Mouse (Mus musculus): ENCODE data around the gene Sfmbt1. TPM values are rescaled to one million over a fixed set of nuclear protein-coding genes. Genes with fewer than 3 reads are reported as not detected.

The Sfmbt1 gene
- polyA plus RNA-seq, 2 experiments = 3.9 to 11.9 TPM

DNA sequence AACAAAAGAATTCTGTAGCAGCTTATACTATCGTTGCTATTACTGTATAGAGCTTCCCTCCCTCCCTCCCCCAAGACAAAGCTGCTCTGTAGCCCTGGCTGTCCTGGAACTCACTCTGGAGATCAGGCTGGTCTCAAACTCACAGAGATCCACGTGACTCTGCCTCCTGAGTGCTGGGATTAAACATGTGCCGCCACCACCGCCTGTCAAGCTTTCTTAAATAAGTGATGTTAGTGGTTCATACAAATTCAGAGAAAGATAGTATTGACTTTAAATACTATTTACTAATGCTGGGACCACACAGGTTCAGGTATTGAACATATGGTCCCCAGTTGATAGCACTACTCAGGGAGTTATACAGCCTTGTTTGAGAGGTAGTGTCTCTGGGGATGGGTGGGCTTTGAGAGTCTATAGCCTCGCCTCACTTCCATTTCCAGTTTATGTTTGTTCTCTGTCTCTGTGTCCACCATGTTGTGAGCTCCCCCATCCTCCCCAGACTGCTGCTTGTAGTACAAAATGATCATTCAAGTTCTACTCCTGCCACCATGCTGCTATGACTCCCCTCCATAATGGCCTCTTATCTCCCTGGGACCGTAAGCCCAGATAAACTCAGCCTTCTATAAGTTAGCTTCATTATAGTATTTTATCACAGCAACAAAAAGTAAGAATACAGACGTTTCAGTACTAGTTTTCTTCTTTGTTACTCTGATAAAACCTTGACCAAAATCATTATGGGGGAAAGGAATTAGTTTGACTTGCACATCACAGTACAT is 47.7 kb downstream of the Sfmbt1 start:
- no peak overlapping the region for H3K27ac ChIP-seq
- no peaks in the 10 kb centered on the region for H3K36me3 ChIP-seq (replicated peaks; ENCODE audit: control insufficient read depth, insufficient read depth, low read depth)
- no peak overlapping the region for H3K4me2 ChIP-seq (ENCODE audit: low read depth)
- no peak overlapping the region for H3K9ac ChIP-seq (replicated peaks)
- 56% methylated on average over 7 of the region's 7 CpGs for WGBS (ENCODE audit: insufficient replicate concordance)
- ATAC-seq (ENCODE audit: insufficient read depth) (no peak), DNase-seq (ENCODE audit: low read depth in 3 of 3, low spot score in 3 of 3) (no peak)
- TF ChIP-seq CTCF (IDR thresholded peaks at IDR 0.05; ENCODE audit: low read depth) (no peak), EP300 (IDR thresholded peaks at IDR 0.05; ENCODE audit: low read depth) (no peak)
- H3K4me3 ChIP-seq (ENCODE audit: insufficient read depth in 1 of 2, low read depth in 2 of 2, low read length in 2 of 2) = no peak overlapping the region
- H3K27me3 ChIP-seq (ENCODE audit: control insufficient read depth, insufficient read depth, low read length) = no peaks in the 10 kb centered on the region
- H3K4me1 ChIP-seq (replicated peaks; ENCODE audit: control insufficient read depth in 2 of 2, insufficient read depth in 2 of 2, low read length in 1 of 2) = peaks cover 3 to 9% of the 10 kb centered on the region in 2 experiments; a peak in 3 of 4 replicates
- no peaks in the 10 kb centered on the region for H3K9me3 ChIP-seq (ENCODE audit: control insufficient read depth, low read length)

DNA sequence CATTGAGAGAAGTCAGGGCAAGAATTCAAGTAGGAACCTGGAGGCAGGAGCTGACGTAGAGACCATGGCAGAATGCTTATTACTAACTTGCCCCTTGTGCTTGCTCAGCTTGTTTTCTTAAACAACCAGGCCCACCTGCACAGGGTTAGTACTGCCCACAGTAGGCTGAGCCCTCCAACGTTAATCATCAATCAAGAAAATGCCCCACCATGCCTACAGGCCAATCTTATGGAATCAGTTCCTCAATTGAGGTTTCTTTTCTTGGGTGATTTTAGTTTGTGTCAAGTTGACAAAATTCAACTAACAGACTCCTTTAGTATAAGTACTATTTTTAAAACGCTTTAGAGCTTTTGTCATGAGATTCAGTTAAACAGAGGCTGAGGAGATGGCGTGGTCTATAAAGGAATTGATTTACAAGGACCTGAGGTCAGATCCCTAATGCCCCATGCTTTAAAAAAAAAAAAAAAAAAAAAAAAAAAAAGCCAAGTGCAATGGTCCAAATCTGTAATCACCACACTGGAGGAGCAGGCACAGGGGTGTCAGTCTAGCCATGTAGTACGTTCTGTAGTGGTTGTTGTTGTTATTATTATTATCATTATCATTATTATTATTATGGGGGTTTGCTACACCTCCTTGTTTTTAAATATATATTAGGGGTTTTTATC is 48.4 kb downstream of the Sfmbt1 start:
- peaks cover 3 to 9% of the 10 kb centered on the region in 2 experiments; a peak in 3 of 4 replicates for H3K4me1 ChIP-seq (replicated peaks; ENCODE audit: control insufficient read depth in 2 of 2, insufficient read depth in 2 of 2, low read length in 1 of 2)
- H3K4me2 ChIP-seq (ENCODE audit: low read depth) = no peak overlapping the region
- H3K27me3 ChIP-seq (ENCODE audit: control insufficient read depth, insufficient read depth, low read length) = no peaks in the 10 kb centered on the region
- H3K4me3 ChIP-seq (ENCODE audit: insufficient read depth in 1 of 2, low read depth in 2 of 2, low read length in 2 of 2) = no peak overlapping the region
- TF ChIP-seq EP300 (IDR thresholded peaks at IDR 0.05; ENCODE audit: low read depth) (no peak), CTCF (IDR thresholded peaks at IDR 0.05; ENCODE audit: low read depth) (no peak)
- H3K9me3 ChIP-seq (ENCODE audit: control insufficient read depth, low read length) = no peaks in the 10 kb centered on the region
- no peaks in the 10 kb centered on the region for H3K36me3 ChIP-seq (replicated peaks; ENCODE audit: control insufficient read depth, insufficient read depth, low read depth)
- WGBS (ENCODE audit: insufficient replicate concordance) = 66% methylated on average over 5 of the region's 5 CpGs
- no peak overlapping the region for H3K27ac ChIP-seq
- no peak overlapping the region for H3K9ac ChIP-seq (replicated peaks)
- DNase-seq (ENCODE audit: low read depth in 3 of 3, low spot score in 3 of 3) (no peak), ATAC-seq (ENCODE audit: insufficient read depth) (no peak)

DNA sequence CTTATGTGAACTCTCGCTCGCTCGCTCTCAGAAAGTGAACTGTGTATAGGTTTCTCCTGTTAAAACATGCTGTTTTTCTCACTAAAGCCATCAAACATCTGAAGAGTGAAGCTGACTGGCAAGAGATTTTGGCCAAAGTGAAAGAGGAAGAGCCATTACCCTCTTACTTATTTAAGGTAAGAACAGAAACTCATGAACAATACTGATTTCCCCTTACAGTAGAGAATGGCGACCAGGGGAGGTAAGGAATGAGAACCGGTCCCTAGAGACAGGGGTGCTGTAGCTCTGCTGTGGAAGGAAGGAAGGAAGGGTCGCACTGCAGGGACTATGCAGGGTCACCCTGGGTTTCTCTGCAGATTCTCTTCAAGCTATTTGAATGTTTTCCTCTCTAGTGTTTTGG is 70.0 kb downstream of the Sfmbt1 start:
- 81% methylated on average over 6 of the region's 6 CpGs for WGBS (ENCODE audit: insufficient replicate concordance)
- no peak for TF ChIP-seq EP300 (IDR thresholded peaks at IDR 0.05; ENCODE audit: low read depth)
- no peak for TF ChIP-seq CTCF (IDR thresholded peaks at IDR 0.05; ENCODE audit: low read depth)
- Histone ChIP-seq H3K4me1 (replicated peaks; ENCODE audit: control insufficient read depth in 2 of 2, insufficient read depth in 2 of 2, low read length in 1 of 2) (no peaks in the 10 kb centered on the region), H3K9me3 (ENCODE audit: control insufficient read depth, low read length) (no peaks in the 10 kb centered on the region), H3K27me3 (ENCODE audit: control insufficient read depth, insufficient read depth, low read length) (no peaks in the 10 kb centered on the region), H3K4me2 (ENCODE audit: low read depth) (no peak overlapping the region), H3K27ac (no peak overlapping the region), H3K4me3 (ENCODE audit: insufficient read depth in 1 of 2, low read depth in 2 of 2, low read length in 2 of 2) (no peak overlapping the region), H3K36me3 (replicated peaks; ENCODE audit: control insufficient read depth, insufficient read depth, low read depth) (peaks cover 16% of the 10 kb centered on the region), H3K9ac (replicated peaks) (no peak overlapping the region)
- ATAC-seq (ENCODE audit: insufficient read depth) = no peak
- no peak for DNase-seq (ENCODE audit: low read depth in 3 of 3, low spot score in 3 of 3)

DNA sequence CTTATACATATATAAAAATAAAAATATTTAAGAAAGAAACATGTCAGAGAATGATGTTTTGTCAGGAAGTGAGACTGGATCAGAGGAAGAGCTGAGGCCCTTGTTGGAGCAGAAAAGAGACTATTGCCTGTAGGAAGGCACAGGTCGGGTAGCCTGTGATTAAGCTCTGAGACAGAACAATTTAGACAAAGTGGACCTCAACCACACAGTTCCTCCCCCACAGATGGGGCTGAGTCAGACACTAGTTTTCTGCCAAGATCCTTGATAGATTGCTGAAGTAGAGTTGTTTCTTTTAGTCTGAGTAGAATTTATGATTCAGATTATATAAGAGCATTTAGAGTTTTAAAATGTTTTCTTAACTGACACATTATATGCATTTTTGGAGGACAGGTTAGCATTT is 74.8 kb downstream of the Sfmbt1 start:
- ATAC-seq (ENCODE audit: insufficient read depth) (no peak), DNase-seq (ENCODE audit: low read depth in 3 of 3, low spot score in 3 of 3) (no peak)
- Histone ChIP-seq H3K9ac (replicated peaks) (no peak overlapping the region), H3K4me1 (replicated peaks; ENCODE audit: control insufficient read depth in 2 of 2, insufficient read depth in 2 of 2, low read length in 1 of 2) (peaks cover 0 to 2% of the 10 kb centered on the region in 2 experiments; a peak in 2 of 4 replicates), H3K9me3 (ENCODE audit: control insufficient read depth, low read length) (no peaks in the 10 kb centered on the region), H3K27ac (no peak overlapping the region), H3K4me3 (ENCODE audit: insufficient read depth in 1 of 2, low read depth in 2 of 2, low read length in 2 of 2) (no peak overlapping the region), H3K27me3 (ENCODE audit: control insufficient read depth, insufficient read depth, low read length) (no peaks in the 10 kb centered on the region), H3K4me2 (ENCODE audit: low read depth) (no peak overlapping the region), H3K36me3 (replicated peaks; ENCODE audit: control insufficient read depth, insufficient read depth, low read depth) (peaks cover 19% of the 10 kb centered on the region)
- TF ChIP-seq EP300 (IDR thresholded peaks at IDR 0.05; ENCODE audit: low read depth) (no peak), CTCF (IDR thresholded peaks at IDR 0.05; ENCODE audit: low read depth) (no peak)
- WGBS (ENCODE audit: insufficient replicate concordance) = 31% methylated on average over 1 of the region's 1 CpGs

DNA sequence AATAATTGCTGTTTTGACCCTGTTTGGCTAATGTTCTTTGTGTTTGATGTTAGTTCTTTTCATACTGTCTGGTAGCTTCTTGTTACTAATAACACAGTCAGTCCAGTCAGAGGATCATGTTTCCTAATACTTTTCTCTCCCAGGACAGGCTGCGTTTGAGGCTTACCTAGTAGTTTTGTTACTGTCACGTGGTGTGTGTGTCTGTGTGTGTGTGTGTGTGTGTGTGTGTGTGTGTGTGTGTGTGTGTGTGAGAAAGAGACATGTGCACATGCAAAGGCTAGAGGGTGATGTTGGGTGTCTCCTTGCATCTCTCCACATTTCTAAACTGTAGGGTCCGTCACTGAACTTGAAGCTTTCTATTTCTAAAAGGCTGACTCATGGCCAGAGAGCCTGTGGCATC is 78.2 kb downstream of the Sfmbt1 start:
- H3K27ac ChIP-seq = no peak overlapping the region
- H3K9me3 ChIP-seq (ENCODE audit: control insufficient read depth, low read length) = no peaks in the 10 kb centered on the region
- ATAC-seq (ENCODE audit: insufficient read depth) = no peak
- peaks cover 0 to 2% of the 10 kb centered on the region in 2 experiments; a peak in 2 of 4 replicates for H3K4me1 ChIP-seq (replicated peaks; ENCODE audit: control insufficient read depth in 2 of 2, insufficient read depth in 2 of 2, low read length in 1 of 2)
- H3K4me2 ChIP-seq (ENCODE audit: low read depth) = no peak overlapping the region
- 76% methylated on average over 3 of the region's 3 CpGs for WGBS (ENCODE audit: insufficient replicate concordance)
- H3K36me3 ChIP-seq (replicated peaks; ENCODE audit: control insufficient read depth, insufficient read depth, low read depth) = peaks cover 17% of the 10 kb centered on the region
- TF ChIP-seq EP300 (IDR thresholded peaks at IDR 0.05; ENCODE audit: low read depth) = no peak
- no peak for TF ChIP-seq CTCF (IDR thresholded peaks at IDR 0.05; ENCODE audit: low read depth)
- DNase-seq (ENCODE audit: low read depth in 3 of 3, low spot score in 3 of 3) = no peak
- H3K4me3 ChIP-seq (ENCODE audit: insufficient read depth in 1 of 2, low read depth in 2 of 2, low read length in 2 of 2) = no peak overlapping the region
- H3K9ac ChIP-seq (replicated peaks) = no peak overlapping the region
- H3K27me3 ChIP-seq (ENCODE audit: control insufficient read depth, insufficient read depth, low read length) = no peaks in the 10 kb centered on the region

Measured in liver, embryonic 14.5 days (tissue).